Mouse (Mus musculus) heart, adult 2 months (tissue): ENCODE results near the gene Ghitm.

ENCODE experiments used
- CTCF ChIP-seq: fragments of 200-600 bp; IDR thresholded peaks from 2 replicates; pipeline ENCODE4 v1.8.1; 2022; ENCODE audit warnings: antibody characterized with exemption, mild to moderate bottlenecking, moderate library complexity
- POLR2A ChIP-seq: fragments of 200-500 bp; IDR thresholded peaks from 2 replicates; pipeline ENCODE4 v1.6.1; 2011; ENCODE audit warnings: mild to moderate bottlenecking, low read depth, low read length, control low read depth; ENCODE audit not compliant: insufficient read depth

GRCm38 (mm10) chr14:37134304-37135126 lies 557 bp downstream of the Ghitm start:
- TF ChIP-seq CTCF (no peak), POLR2A (no peak)
